In the genomic region with DNA sequence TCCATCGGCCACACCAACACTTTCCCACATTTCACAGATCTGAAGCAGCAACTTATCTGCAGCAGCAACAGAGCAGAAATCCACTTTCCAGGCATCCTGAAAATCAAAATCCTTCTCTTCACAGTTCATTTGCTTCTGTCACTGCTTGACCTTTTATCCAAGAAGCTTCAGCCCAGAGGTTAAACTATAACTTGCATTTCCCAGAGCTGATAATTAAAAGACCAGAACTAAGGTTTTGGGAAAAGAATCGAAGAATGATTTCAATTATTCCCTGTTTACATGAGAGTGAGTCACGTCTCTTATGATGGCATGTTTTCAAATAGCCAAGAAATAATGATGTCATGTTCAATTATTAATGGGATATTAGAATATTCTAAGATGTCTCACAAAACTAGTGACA, we compare ENCODE assay signal across 40 mouse cellular contexts. TPM values are rescaled to one million over a fixed set of nuclear protein-coding genes. Genes with fewer than 3 reads are reported as not detected.
"Had no signal": no experiment of that assay in that cellular context is flagged by ENCODE, and none has a peak within 500 bp of the region (broad histone marks: within the 10 kb centered on the region; RNA-seq: fewer than 3 reads in every experiment).

Gene Ugt2b37, minus strand, starts transcription at position 129 of the 400 bp plus-strand sequence.

RNA-seq across cellular contexts. Expression of gene Ugt2b37, which starts in this region (rescaled TPM):
- total RNA-seq: heart, adult 18-20 months; heart, adult 2 months; heart, adult 8-10 months; heart, postnatal 10 days; heart, postnatal 14 days; heart, postnatal 25 days; heart, postnatal 36 days; heart, postnatal 4 days; hematopoietic stem cell, adult 5-6 weeks; hindbrain, postnatal 0 days; layer of hippocampus, adult 18-20 months; layer of hippocampus, adult 2 months; layer of hippocampus, adult 8-10 months; layer of hippocampus, postnatal 10 days; layer of hippocampus, postnatal 14 days; layer of hippocampus, postnatal 25 days; layer of hippocampus, postnatal 36 days; left cerebral cortex, adult 18-20 months; left cerebral cortex, adult 2 months; left cerebral cortex, adult 8-10 months had no signal
- polyA plus RNA-seq: heart, adult 2 months; heart, embryonic 10.5 days; heart, embryonic 11.5 days; heart, embryonic 12.5 days; heart, embryonic 13.5 days; heart, embryonic 14.5 days; heart, embryonic 15.5 days; heart, embryonic 16.5 days; heart, postnatal 0 days; hindbrain, embryonic 10.5 days; hindbrain, embryonic 11.5 days; hindbrain, embryonic 12.5 days; hindbrain, embryonic 13.5 days; hindbrain, embryonic 14.5 days; hindbrain, embryonic 15.5 days; hindbrain, embryonic 16.5 days; hindbrain, postnatal 0 days; inflammation-experienced regulatory T-cells, adult 6 months; intestine, embryonic 14.5 days; intestine, embryonic 15.5 days; intestine, embryonic 16.5 days; large intestine, adult 2 months had no signal
